Mouse (Mus musculus): ENCODE data around the gene Coro1c.

The Coro1c gene

DNA sequence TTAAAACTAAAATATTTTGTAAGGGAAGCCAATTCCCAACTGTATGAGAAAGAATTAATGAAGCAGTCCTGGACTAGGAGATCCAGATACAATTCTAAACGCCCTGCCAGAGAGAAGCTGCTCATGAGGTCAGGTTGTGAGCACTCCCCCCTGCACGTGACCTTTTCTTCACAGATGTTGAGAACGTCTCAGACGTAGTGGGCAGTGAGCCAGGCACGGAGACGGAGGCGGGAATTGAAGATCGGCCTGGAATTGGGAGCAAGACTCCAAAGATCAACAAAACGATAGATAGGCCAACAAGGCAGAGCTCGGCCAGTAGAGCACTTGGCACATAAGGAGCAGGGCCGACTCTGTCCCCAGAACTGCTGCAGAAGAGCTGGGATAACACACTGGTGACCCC is 21.4 kb downstream of the Coro1c start:
- CTCF ChIA-PET = no interaction called here

DNA sequence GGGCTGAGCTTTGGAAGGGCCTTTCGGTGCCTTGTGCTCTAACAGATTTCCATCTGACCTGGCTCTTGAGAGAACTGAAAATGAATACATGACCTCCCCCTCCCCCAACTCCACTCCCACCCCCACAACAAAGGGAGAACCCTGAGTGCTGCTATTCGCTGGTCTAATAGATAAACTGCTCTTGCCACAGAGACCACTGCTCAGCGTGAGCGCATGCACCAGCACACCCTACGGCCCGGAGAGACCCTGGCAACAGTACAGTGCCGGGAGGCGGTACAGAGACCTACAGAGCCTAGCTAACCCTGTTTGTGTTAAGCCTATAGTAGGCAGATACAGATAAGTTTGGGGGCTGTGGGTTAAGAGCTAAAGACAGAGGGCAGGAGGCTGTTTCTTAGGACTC is 22.9 kb downstream of the Coro1c start:
- CTCF ChIA-PET = no interaction called here

DNA sequence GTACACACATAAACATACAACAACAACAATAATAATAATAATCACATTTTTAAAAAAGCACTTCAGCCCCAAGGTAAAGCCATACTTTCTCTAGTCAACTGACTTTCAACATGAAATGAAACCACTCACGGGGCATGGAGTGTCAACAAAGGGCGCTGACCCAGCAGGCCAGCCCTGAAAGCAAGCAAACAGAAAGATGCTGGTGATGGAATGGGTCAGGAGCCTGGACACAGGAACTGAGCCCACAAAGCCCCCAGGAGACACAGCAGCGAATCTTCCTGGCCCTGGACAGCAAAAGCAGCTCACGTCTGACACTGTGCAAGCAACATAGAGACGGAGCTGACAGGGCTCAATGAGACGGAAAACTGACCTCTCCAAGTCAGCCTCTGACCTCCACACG is 23.8 kb downstream of the Coro1c start:
- CTCF ChIA-PET = no interaction called here

DNA sequence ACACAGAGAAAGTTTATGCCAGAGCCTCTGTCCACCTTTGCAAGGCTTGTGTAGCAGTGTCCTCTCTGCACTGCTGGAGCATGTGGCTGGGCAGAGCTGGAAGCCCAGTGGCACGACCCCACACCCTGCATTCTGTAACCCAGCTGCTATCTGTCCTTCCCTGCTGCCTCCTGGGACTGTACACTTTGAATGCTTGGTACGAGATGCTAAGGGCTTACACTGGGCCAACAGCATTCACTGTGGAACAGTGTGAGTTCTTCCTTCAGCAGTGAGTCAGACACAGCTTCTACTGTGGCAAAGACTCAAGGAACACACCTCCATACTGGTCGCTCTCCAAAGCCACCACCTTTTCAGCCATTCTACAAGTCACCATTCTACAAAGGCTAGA is 25.2 kb downstream of the Coro1c start:
- CTCF ChIA-PET = interaction anchor here (1.1 kb wide), 1 partner anchor 39 kb away, joined by 3 read pairs; no protein-coding TSS in a partner anchor

DNA sequence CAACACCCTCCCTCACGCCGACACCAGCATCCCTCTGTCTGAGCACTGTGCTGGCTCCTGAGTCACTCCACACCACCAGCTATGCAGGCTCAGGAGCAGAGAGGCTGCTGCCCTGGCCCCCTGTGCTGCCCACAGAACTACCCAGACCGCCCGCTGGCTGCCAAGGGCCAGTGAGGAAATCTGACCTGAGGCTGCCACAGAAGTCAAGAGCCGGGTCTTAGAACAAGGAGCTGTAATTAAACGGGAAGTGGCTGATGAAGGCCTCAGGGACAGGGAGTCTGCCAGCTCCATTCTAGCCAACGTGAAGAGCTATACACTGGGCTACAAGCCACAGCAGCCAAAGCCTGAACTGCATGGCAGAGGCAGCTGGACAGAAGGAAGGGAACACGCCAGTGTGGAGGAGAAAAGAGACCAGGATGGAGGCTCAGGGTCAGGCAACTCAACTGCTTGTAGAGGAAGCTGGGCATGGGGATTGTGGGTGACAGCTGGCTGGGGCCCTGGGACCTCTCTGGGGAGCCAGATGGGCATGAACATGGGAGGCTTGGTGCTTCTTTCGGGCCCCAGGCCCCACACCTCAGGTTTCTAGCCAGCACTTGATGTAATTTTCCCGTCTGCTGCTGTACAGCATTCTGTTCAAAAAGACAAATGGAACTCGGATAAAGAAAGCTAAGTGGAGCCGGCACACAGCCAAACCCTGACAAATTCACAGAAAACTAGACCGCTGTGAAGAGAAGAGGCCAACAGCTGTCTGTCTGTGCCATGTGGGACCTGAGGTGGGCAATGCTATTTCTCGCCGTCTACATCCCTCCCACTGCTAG is 25.8 kb downstream of the Coro1c start:
- CTCF ChIA-PET = interaction anchor here (0.6 to 1.1 kb wide), 2 partner anchors 39 to 49 kb away, joined by 3 read pairs; no protein-coding TSS in a partner anchor

DNA sequence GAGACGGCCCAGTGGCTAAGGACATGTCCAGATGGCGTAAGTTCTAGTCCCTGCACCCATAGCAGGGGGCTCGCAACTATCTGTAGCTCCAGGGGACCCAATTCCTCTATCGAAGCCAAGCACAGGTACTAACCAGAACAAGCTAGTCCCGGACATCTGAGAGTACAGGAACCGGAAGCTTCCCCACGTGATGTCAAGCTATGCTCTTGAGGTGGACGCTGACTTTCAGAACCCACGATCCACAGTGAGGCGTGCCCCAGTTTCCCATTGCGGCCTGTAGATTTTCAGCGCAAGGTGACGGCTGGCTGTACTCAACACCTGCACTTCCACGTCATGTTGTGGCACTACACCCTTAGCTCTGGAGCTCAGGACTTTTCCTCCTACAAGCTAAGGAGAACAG is 27.4 kb downstream of the Coro1c start:
- CTCF ChIA-PET = interaction anchor here (0.6 kb wide), 1 partner anchor 51 kb away, joined by 4 read pairs; no protein-coding TSS in a partner anchor

DNA sequence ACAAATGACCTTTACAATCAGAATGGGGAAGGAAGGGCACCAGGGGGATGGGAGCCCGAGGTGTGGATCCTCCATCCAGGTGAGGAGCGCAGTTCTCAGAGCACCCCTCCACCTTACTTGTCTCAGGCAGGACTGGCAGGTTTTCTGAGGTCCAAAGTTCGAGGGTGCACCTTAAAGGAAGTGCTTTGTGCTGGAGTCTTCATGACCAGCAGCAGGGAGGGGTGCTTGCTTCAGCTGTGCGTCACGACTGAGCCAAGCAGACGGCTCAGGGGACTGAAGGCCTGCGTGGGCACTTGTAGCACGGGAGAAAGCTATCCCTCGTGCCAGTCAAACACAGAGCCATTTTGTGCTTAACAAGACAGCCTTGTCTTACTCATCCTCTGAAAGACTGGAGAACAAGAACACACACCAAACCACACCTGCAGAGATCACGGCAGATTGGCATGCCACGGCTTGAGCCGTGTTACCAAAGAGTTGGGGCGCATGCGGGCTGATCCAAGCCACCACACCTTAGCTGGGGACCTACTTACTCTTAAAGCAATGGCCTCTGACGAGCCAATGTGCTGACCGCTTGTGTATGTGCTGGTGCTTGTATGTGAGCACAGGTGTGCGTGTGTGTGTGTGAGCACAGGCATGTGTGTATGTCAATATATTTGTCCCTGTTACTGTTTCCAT is 29.5 kb downstream of the Coro1c start:
- CTCF ChIA-PET = no interaction called here

DNA sequence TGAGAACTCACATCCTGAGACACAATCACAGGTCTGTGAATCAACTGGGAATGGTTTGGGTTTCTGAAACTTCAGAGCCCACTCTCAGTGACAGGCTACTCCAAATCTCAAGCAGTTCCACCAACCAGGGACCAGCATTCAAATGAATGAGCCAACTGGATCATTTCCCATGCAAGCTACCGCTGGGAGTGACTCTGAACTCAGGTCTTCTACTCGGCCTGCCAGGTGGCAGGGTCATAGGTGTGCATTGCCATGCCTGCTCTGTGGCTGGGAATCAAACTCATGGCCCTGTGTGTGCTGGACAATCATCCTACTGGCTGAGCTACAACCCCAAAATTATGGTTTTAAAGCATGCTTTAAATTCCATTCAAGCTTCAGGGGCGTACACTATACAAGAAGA is 31.0 kb downstream of the Coro1c start:
- CTCF ChIA-PET = no interaction called here

DNA sequence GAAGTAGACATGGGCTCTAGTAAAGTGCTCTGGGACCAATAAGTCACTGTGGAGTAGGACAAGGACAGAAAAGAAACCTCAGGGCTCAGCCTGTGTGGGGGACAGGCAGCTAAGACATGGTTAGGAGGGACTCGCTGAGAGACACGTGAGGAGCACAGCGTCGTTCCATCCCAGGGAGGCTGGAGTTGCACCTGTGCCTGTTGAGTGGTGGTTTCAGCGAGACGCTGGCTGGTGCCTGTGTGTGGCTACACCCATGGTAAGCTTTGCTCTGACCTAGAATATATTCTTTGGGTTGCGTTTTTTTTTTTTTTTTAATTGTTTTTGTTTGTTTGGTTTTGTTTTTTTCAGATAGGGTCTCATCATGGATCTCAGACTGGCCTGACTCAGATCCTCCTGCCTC is 32.4 kb downstream of the Coro1c start:
- CTCF ChIA-PET = no interaction called here

DNA sequence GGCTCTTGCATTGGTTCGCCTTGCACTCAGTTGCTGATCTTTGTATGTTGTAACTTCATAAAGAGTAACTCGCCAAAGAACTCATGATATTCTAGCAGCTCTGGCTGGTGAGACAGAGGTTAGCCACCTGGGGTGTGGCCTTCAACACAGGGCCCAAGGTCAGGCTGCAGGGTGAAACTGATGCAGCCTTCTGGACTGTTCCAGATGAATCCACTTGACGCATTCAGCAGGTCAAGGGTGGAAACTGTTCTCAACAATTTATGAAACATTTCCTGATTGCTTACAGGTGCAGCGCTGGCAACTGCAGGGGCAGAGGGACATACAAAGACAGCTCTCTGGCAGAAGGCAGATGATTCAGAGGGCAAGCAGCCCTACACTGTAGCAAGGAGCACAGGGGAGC is 32.9 kb downstream of the Coro1c start:
- CTCF ChIA-PET = no interaction called here

DNA sequence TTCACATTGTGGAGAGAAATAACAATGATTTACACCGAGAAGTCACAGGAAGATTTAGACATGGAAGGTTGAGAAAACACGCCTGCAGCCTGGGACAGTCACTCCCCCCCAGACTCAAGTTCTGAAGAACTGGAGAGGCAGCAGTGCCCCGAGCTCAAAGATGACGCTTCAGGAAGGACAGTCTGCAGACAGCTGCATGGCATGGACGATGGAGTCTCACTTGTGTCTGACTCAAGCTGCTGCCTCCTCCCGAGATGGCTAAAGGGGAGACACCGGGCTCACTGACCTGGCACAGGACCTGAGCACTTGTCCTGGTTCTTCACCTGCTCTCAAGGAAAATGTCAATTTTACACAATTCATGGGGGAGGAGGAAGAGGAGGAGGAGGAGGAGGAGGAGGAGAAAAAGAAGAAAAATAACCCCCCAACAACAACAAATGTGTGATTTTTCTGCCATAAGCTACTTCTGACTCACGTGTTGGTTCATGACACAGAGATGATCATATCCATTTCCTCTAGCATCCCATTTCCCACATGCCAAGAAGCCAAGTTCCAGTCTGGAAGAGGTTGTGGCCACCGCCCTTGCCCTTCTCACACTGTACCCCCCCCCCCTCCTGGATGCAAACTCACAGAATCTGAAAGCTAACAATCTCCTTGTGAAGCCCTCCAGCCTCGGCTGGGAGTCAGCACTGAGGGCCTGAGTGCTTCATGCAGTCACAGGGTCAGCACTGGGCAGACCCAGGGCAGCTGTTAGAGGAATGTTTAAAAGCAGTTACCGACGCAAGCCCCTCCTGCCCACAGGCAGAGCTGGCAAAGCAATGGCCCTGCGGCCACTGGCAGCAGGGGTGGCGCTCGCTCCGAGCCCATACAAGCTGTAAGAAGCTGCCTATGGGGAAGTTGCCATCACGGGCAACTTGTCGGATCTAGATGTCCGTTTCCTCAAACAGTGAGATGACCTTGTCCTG is 34.2 kb downstream of the Coro1c start:
- CTCF ChIA-PET = interaction anchor here (0.6 to 0.7 kb wide), 2 partner anchors 112 to 505 kb away, joined by 7 to 9 read pairs; no protein-coding TSS in a partner anchor

DNA sequence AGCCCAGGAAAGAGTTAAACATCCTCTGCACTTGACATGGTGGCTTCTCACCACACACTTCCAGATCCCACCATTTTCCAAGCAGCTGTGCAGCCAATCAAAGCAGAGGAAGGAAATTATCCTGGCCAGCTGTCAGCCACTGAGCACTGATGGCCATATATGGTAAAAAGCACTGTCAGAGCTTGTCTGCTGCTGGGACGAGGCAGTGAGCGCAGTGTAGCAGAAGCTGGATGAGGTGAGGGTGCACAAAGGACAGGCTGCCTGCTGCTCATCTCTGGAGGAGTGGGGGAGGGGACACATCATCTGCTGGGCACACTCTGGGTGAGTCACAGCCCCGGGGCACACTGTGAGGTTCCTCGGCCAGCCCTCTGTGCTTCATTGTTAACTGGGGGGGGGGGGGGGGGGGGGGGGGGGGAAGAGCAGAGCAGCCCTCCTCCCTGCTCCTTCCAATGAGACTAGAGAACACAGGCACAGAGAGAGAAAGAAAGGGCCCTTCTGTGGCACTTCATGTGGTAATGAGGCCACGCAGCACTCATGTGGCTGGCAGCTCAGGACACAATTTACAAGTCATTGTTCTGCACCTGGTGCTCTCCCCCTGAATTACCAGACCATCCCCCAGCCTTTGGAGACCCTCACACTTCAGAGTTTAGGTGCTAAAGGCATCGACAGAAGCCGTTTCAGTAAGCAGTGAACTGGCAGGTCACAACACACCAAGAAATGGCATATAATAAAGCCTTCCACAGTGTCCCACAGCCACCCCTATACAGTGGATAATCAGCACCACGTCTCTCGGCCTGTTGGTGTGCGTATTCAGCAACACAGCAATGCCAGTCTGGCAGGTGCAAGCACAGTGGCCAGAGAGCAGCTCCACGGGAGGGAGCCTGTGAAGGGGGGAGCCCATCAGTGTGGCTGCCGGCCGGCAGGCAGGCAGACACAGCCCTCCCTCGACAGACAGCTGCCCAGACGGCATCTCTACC is 35.3 kb downstream of the Coro1c start:
- CTCF ChIA-PET = no interaction called here

DNA sequence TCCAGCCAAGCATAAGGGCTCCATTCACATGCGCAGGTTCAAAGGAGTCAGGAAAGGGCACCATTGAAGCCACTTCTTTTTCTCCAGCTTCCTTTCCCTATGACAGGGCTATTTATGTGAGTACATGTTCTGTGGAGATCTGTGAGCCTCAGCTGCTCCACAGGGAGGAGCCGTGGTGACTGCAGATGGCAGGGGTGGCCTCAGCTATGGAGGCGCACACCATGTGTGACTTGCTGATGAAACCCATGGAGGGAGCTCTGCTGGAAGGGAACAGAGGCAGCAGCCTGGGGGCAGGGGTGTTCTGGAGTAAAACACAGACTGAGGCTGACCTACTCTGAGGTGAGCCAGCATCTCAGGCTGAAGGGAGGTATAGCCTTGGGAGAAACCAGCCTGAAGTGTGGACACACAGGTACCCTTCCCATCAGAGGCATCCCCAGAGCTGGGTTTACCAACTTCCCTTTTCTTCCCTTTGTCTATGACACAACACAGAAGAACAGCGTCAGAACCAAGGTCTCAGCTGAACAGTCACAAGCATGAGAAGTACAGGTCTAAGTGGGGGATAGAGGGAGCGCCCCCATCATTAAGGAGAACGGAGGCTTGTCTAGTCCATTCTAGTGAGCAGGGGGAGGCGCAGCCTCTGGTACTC is 36.5 kb downstream of the Coro1c start:
- CTCF ChIA-PET = interaction anchor here (0.5 kb wide), 1 partner anchor 19 kb away, joined by 7 read pairs; no protein-coding TSS in a partner anchor

DNA sequence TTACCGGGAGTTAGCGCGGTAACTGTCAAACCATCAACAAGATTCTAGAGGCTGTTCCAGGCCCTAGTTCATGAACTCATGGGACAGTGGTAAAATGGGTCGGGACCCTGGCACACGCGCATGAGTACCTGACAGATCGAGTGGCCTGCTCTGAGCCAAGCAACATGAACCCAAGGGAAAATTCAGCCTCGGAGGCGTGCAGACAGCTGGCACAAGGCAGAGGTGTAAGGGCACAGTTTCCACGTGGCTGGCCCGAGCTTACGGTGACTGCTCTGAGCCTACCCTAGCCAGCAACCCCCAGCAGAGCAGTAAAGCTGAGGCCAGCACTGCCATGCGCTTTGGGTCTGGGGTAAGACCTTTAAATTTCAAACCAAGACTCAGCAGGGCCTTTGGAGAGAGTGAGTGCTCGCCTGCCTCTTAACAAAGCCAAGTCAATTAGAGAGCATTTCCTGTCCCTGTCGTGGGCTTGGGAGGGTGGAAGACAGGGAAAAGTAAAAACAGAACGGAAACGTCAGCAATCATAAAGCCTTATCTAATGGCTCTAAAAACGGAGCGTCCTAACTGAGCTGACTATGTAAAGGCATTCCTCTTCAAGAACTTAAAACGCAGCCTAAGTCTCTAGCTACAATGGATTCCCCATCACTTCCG is 38.0 kb downstream of the Coro1c start:
- CTCF ChIA-PET = no interaction called here

DNA sequence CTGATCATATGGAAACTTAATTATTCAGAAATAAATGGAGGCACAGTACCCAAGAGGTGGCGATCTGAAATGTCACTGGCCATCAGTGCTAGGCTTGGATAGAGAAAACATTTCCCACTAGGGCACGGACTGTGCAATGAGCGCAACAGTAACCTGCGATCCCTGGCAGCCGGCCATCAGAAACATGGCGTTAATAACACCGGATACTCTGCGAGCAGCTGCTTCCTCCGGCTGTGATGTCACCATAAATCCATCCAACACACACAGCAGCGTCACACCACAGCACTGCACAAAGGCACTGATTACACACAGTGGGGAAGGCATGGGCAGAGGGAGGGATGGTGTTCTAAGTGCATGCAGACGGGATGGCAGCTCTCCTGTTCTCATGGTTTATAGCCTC is 39.4 kb downstream of the Coro1c start:
- CTCF ChIA-PET = interaction anchor here (0.5 kb wide), 1 partner anchor 1492 kb away, joined by 5 read pairs; no protein-coding TSS in a partner anchor

DNA sequence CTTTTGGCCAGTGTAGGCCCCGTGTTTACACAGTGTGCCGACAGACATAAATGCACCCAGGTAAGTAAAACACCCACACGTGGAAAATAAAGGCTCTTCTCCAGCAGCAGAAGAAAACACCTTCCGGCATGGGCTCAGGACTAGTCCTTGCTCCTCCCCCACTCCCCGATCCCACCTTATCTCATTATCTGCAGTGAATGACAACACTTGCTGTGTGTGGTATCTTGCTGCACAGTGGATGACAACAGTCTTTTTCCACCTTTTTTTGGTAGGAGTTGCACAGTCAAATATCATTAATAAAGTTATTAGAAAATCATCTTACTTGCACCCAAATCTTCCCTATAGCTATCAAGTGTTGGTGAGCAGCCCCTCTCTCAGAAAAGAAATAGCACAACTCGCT is 43.6 kb downstream of the Coro1c start:
- CTCF ChIA-PET = no interaction called here

DNA sequence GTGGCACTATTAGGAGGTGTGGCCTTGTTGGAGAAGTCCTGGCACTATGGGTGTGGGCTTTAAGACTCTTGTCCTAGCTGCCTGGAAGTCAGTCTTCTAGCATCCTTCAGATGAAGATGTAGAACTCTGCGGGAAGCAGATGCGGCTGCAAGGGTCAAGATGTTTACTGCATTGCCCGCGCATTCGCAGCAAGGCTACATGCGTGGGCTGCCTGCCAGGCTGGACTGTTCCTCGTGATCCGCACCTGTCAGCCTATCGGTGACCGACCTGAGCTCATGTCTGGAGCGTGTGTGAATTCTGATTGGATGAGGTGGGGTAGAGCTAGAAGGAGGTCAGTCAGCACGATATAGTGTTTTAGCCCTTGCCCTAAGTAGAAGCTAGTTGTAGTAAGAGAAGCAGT is 44.6 kb downstream of the Coro1c start:
- CTCF ChIA-PET = no interaction called here

DNA sequence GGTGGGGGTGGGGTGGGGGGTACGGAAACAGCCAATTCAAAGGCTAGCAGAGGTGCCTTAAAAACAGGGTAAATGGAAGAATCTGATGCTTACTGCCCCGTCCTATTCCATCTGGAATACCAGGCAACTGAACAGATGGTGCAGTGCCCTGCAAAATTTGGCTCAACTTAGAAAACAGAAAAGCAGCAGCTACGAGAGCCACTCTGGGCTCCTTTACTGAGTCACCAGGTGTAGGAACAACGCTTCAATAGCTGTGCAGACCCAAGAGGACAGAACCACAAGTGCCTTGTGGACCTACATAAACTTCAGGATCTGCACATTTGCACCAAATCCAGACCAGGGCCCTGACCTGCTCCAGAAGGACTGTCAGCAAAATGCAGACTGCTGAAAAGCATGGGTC is 46.1 kb downstream of the Coro1c start:
- CTCF ChIA-PET = no interaction called here

DNA sequence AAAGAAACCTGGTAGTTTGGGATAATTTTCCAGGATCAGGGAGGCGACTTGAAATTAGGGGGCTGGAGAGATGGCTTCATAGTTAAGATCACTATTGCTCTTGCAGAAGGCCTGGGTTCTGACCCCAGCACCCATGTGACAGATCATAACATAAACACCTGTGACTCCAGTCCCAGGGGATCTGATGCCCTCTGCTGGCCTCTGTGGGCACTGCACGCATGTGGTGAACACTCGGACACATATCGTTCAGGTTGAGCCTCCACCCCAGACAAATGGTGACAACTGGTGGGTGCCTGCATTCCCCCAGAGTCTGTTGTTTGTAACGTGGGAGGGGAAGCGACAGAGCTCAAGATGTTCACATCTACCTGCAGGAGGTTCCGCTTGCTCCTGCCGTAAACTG is 47.3 kb downstream of the Coro1c start:
- CTCF ChIA-PET = no interaction called here

DNA sequence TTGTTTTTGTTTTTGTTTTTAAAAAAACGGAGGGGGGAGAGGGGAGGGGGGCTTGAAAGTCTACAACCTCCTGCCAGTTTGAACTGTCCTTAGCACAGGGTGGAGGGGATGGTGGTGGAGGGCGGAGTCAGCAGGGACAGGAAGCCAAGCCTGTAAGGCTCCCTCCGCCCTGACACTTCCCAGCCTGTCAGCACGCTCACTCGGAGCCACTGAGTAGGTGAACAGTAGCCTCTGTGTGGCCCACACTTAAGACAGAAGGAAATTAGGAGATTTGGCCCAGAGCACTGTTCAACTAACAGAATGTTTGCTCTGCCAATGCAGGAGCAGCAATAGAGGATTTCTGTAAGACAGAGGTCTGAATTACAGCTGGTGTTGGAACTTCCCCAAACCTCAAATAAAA is 49.6 kb downstream of the Coro1c start:
- CTCF ChIA-PET = no interaction called here
